Mouse (Mus musculus) liver, embryonic 11.5 days (tissue): ENCODE results near the gene Zfp712. TPM values are rescaled to one million over a fixed set of nuclear protein-coding genes. Genes with fewer than 3 reads are reported as not detected.

Experiments
- ATAC-seq: fragments of 200-750 bp; cut with Nextera tagmentation; replicated peaks from 2 replicates; pipeline ENCODE4 v1.8.0; 2017; ENCODE audit warnings: moderate number of reproducible peaks, mild to moderate bottlenecking, moderate TSS enrichment, moderate library complexity; ENCODE audit not compliant: low FRiP score
- DNase-seq: peaks from one replicate; pipeline ENCODE4 v3.0.0-alpha.2; 2017; ENCODE audit warnings: low spot score
- H3K27ac ChIP-seq: fragments of 300-500 bp; sonication (generic); 2 replicates; pipeline ENCODE4 v1.5.1; 2014; ENCODE audit warnings: mild to moderate bottlenecking, low read depth, low read length, control low read depth
- H3K27me3 ChIP-seq: fragments of 300-500 bp; sonication (generic); replicated peaks from 2 replicates; pipeline ENCODE4 v1.6.1; 2014; ENCODE audit warnings: low read length, mixed read lengths; ENCODE audit not compliant: control insufficient read depth, insufficient read depth
- H3K36me3 ChIP-seq: fragments of 300-500 bp; sonication (generic); 2 replicates; pipeline ENCODE4 v1.6.1; 2014; ENCODE audit warnings: mild to moderate bottlenecking, low read length, moderate library complexity, mixed read lengths; ENCODE audit not compliant: control insufficient read depth, insufficient read depth
- H3K4me1 ChIP-seq: fragments of 300-500 bp; sonication (generic); replicated peaks from 2 replicates; pipeline ENCODE4 v1.6.1; 2014; ENCODE audit warnings: low read length, mixed read lengths; ENCODE audit not compliant: control insufficient read depth, insufficient read depth
- H3K4me2 ChIP-seq: fragments of 300-500 bp; sonication (generic); 2 replicates; pipeline ENCODE4 v1.6.1; 2014; ENCODE audit warnings: mild to moderate bottlenecking, control low read depth, moderate library complexity
- H3K4me3 ChIP-seq: fragments of 300-500 bp; sonication (generic); 2 replicates; pipeline ENCODE4 v1.5.1; 2014; ENCODE audit warnings: low read depth, low read length, control low read depth
- H3K9ac ChIP-seq: fragments of 300-500 bp; sonication (generic); 2 replicates; pipeline ENCODE4 v1.6.1; 2014; ENCODE audit warnings: low read depth, low read length, control low read depth
- H3K9me3 ChIP-seq: fragments of 300-500 bp; sonication (generic); 2 replicates; pipeline ENCODE4 v1.6.1; 2016; ENCODE audit warnings: low read length, inconsistent platforms, mixed read lengths; ENCODE audit not compliant: control insufficient read depth
- WGBS: fragments of 180-500 bp; shearing (Covaris S2); extraction: QIAGEN DNeasy Blood & Tissue Kit; methylation state at CpG from one replicate; pipeline ENCODE4 v1.1.7; 2014; 5-methylcytosine and 5-hydroxymethylcytosine counted together
- polyA plus RNA-seq: library from polyadenylated mRNA; unstranded; fragments of >200 nt; fragmentation: Nextera tagmentation; extraction: Ambion mirVana; gene quantifications from 2 replicates; pipeline ENCODE4 v1.2.1, GENCODE M21; 2014

The Zfp712 gene
- polyA plus RNA-seq, result 2.0 and 2.2 TPM in 2 replicates

GRCm38 (mm10) chr13:67060786-67061358 is at the start of gene Zfp712:
Zfp712 (minus strand) TSS chr13:67061170.
- Histone ChIP-seq H3K4me1 (peaks cover 3% of the 10 kb centered on the region; the same call in 1 of the 2 replicates), H3K36me3 (no peaks in the 10 kb centered on the region), H3K4me3 (peak within 1 kb of the TSS; percentile 74), H3K27ac (peak within 1 kb of the TSS; percentile 80), H3K4me2 (peak within 1 kb of the TSS; percentile 71), H3K9ac (peak within 1 kb of the TSS; percentile 72), H3K9me3 (no peaks in the 10 kb centered on the region), H3K27me3 (no peaks in the 10 kb centered on the region)
- WGBS, result under 1% methylated on average over 27 of the region's 27 CpGs
- peak; percentile 86 for DNase-seq
- peak; percentile 98 for ATAC-seq

GRCm38 (mm10) chr13:67108821-67109206 is 47.8 kb upstream of the Zfp712 start:
- peaks cover 11% of the 10 kb centered on the region for H3K36me3 ChIP-seq
- 0 out of 2 replicates have a peak overlapping the region, but pooled peaks have one; percentile 80 for H3K27ac ChIP-seq
- peak; percentile 62 for DNase-seq

GRCm38 (mm10) chr13:67108194-67108820 is 47.3 kb upstream of the Zfp712 start, which contains the start of gene Gm28557:
Gm28557 (minus strand) TSS chr13:67108604.
- Histone ChIP-seq H3K4me2 (peak within 1 kb of the TSS; percentile 75), H3K9ac (peak within 1 kb of the TSS; percentile 80), H3K4me3 (peak within 1 kb of the TSS; percentile 71), H3K4me1 (peaks cover 6% of the 10 kb centered on the region; the same call in 1 of the 2 replicates), H3K9me3 (peaks cover 2% of the 10 kb centered on the region; the same call in 1 of the 2 replicates), H3K36me3 (peaks cover 11% of the 10 kb centered on the region), H3K27ac (peak within 1 kb of the TSS; percentile 80), H3K27me3 (no peaks in the 10 kb centered on the region)
- WGBS, result under 1% methylated on average over 17 of the region's 17 CpGs
- DNase-seq (peak; percentile 81), ATAC-seq (peak; percentile 96)

More at GRCm38 (mm10) chr13:67108821-67109206, 47.8 kb upstream of the Zfp712 start:
- Histone ChIP-seq H3K4me3 (peak overlapping the region; percentile 71), H3K27me3 (no peaks in the 10 kb centered on the region), H3K4me1 (peaks cover 6% of the 10 kb centered on the region; the same call in 1 of the 2 replicates), H3K9ac (peak overlapping the region; percentile 80), H3K9me3 (peaks cover 2% of the 10 kb centered on the region; the same call in 1 of the 2 replicates), H3K4me2 (peak overlapping the region; percentile 59)
- peak; percentile 68 for ATAC-seq
- WGBS, result 5% methylated on average over 9 of the region's 9 CpGs

- DNase-seq (no peak), ATAC-seq (no peak)
- peaks cover 2% of the 10 kb centered on the region; the same call in 1 of the 2 replicates for H3K9me3 ChIP-seq
- H3K27me3 ChIP-seq, result no peaks in the 10 kb centered on the region
- peaks cover 6% of the 10 kb centered on the region; the same call in 1 of the 2 replicates for H3K4me1 ChIP-seq
- WGBS, result 58% methylated on average over 9 of the region's 9 CpGs
- H3K36me3 ChIP-seq, result peaks cover 11% of the 10 kb centered on the region
- H3K4me2 ChIP-seq, result peak overlapping the region; percentile 75
- H3K4me3 ChIP-seq, result peak overlapping the region; percentile 71
- H3K27ac ChIP-seq, result peak overlapping the region; percentile 80; the same call in 1 of the 2 replicates
- H3K9ac ChIP-seq, result peak overlapping the region; percentile 80
These were observed 46.7 kb upstream of the Zfp712 start for GRCm38 (mm10) chr13:67107681-67108080.

GRCm38 (mm10) chr13:67097876-67098275 is 36.9 kb upstream of the Zfp712 start, which contains the start of gene Zfp708:
Zfp708 (minus strand) TSS chr13:67097976.
- Histone ChIP-seq H3K27ac (no peak within 1 kb of the TSS), H3K27me3 (no peaks in the 10 kb centered on the region), H3K4me2 (no peak within 1 kb of the TSS), H3K9ac (no peak within 1 kb of the TSS), H3K4me3 (no peak within 1 kb of the TSS), H3K4me1 (no peaks in the 10 kb centered on the region), H3K9me3 (no peaks in the 10 kb centered on the region), H3K36me3 (peaks cover 3% of the 10 kb centered on the region; the same call in 1 of the 2 replicates)
- DNase-seq, result no peak
- WGBS, result 91% methylated on average over 10 of the region's 10 CpGs
- no peak for ATAC-seq

GRCm38 (mm10) chr13:67090154-67090553 is 29.2 kb upstream of the Zfp712 start:
- WGBS, result 53% methylated on average over 1 of the region's 1 CpGs
- Histone ChIP-seq H3K27ac (no peak overlapping the region), H3K4me3 (no peak overlapping the region), H3K4me2 (no peak overlapping the region), H3K4me1 (no peaks in the 10 kb centered on the region), H3K9ac (no peak overlapping the region), H3K27me3 (no peaks in the 10 kb centered on the region), H3K9me3 (no peaks in the 10 kb centered on the region), H3K36me3 (no peaks in the 10 kb centered on the region; the same call in 1 of the 2 replicates)
- no peak for ATAC-seq
- no peak for DNase-seq

GRCm38 (mm10) chr13:67081946-67082345 is 21.0 kb upstream of the Zfp712 start:
- no peaks in the 10 kb centered on the region for H3K36me3 ChIP-seq
- no peak overlapping the region for H3K9ac ChIP-seq
- H3K4me1 ChIP-seq, result peaks cover 3% of the 10 kb centered on the region; the same call in 1 of the 2 replicates
- ATAC-seq, result no peak
- H3K9me3 ChIP-seq, result no peaks in the 10 kb centered on the region; the same call in 1 of the 2 replicates
- no peak for DNase-seq
- H3K4me2 ChIP-seq, result peak overlapping the region; percentile 85
- no peak overlapping the region for H3K27ac ChIP-seq
- no peaks in the 10 kb centered on the region for H3K27me3 ChIP-seq
- H3K4me3 ChIP-seq, result peak overlapping the region; percentile 69
- WGBS, result 65% methylated on average over 1 of the region's 1 CpGs

GRCm38 (mm10) chr13:67081142-67081713 is 20.3 kb upstream of the Zfp712 start:
- Histone ChIP-seq H3K36me3 (0 out of 2 replicates have a peak, but pooled peaks cover 2% of the 10 kb centered on the region), H3K9ac (peak overlapping the region; percentile 74), H3K9me3 (no peaks in the 10 kb centered on the region; the same call in 1 of the 2 replicates), H3K27me3 (no peaks in the 10 kb centered on the region), H3K4me1 (peaks cover 3% of the 10 kb centered on the region; the same call in 1 of the 2 replicates), H3K4me3 (peak overlapping the region; percentile 69), H3K27ac (peak overlapping the region; percentile 84), H3K4me2 (peak overlapping the region; percentile 85)
- ATAC-seq (peak; percentile 100), DNase-seq (peak; percentile 84)
- WGBS, result under 1% methylated on average over 24 of the region's 24 CpGs
